Mouse (Mus musculus) frontal cortex, adult (tissue): ENCODE measurements around the gene Per1.

ENCODE experiments used
- ATAC-seq: cut with Nextera tagmentation; 2 replicates; pipeline ENCODE4 v1.9.2; 2017; ENCODE audit warnings: mild to moderate bottlenecking, moderate library complexity, mixed read lengths; ENCODE audit not compliant: low TSS enrichment

Per1 gene

GRCm38 (mm10) chr11:69099177-69099914, 4.3 kb downstream of the Per1 start:
- no peak for ATAC-seq

- peak; percentile 47 for ATAC-seq
These were observed 4.9 kb downstream of the Per1 start for GRCm38 (mm10) chr11:69099915-69100345.

DNA sequence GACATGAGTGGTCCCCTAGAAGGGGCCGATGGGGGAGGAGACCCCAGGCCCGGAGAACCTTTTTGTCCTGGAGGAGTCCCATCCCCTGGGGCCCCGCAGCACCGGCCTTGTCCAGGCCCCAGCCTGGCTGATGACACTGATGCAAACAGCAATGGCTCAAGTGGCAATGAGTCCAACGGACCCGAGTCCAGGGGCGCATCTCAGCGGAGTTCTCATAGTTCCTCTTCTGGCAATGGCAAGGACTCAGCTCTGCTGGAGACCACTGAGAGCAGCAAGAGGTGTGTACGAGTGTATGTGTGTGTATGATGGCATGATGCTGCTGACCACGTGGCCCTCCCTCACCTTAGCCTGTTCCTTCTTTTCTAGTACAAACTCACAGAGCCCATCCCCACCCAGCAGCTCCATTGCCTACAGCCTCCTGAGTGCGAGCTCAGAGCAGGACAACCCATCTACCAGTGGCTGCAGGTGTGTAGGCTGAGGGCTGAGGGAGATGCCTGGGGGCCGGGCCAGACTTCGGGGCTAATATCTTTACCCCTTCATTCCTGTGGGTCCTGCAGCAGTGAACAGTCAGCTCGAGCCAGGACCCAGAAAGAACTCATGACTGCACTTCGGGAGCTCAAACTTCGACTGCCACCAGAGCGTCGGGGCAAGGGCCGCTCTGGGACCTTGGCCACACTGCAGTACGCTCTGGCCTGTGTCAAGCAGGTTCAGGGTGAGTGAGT, 5.8 kb downstream of the Per1 start:
- ATAC-seq = no peak

- no peak for ATAC-seq
These were observed 6.8 kb downstream of the Per1 start for GRCm38 (mm10) chr11:69101604-69102402.

DNA sequence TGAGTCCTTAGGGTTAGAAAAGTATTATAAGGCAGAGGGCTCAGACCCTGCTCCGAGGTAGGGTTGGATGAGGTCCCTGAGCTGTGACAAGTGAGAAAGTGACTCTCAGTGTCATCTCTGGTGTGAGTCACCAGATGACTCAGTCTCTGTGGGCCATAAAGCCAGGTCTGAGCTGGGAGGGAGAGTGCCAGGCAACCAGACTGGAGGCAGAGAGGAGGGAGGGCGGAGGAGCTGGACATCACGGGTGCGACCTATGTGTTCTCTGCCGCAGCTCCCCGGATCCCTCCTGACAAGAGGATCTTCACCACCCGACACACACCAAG, 7.3 kb downstream of the Per1 start:
- no peak for ATAC-seq

DNA sequence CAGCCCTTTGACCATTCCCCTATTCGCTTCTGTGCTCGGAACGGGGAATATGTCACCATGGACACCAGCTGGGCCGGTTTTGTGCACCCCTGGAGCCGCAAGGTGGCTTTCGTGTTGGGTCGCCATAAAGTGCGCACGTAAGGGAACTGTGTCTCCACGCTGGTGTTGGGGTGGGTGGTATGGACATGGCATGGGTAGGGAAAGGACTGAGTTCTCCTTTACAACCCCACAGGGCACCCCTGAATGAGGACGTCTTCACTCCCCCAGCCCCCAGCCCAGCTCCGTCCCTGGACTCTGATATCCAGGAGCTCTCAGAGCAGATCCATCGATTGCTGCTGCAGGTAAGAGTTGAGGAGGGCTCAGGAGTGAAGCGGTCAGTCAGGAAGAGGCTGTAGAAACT, 8.1 kb downstream of the Per1 start:
- ATAC-seq = no peak

- ATAC-seq = no peak
These were observed 8.8 kb downstream of the Per1 start for GRCm38 (mm10) chr11:69103531-69104435.

DNA sequence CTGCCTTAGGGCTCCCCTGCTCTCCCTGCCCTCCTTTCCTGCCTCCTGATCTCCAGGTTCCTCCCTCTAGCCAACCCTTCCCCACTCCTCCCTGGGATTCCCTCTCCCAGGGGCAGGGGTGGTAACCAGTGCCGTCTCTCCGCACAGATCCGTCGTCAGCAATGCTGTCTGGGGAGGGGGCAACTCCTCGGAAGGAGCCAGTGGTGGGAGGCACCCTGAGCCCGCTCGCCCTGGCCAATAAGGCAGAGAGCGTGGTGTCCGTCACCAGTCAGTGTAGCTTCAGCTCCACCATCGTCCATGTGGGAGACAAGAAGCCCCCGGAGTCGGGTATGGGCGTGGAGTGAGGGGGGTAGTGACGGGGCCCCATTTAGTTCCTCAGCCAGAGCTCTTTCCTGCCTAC, 9.5 kb downstream of the Per1 start:
- no peak for ATAC-seq

DNA sequence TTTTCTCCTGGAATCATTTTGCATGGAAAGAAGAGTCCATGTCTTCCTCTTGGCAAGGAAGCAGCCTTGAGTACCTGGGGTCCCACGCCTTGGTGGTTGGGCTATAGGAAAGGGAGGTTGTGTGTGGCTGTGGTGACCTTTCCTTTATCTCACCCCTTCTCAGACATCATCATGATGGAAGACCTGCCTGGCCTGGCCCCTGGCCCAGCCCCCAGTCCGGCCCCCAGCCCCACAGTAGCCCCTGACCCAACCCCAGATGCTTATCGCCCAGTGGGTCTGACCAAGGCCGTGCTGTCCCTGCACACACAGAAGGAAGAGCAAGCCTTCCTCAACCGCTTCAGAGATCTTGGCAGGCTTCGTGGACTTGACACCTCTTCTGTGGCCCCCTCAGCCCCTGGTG, 10.2 kb downstream of the Per1 start:
- no peak for ATAC-seq

- no peak for ATAC-seq
These were observed 10.8 kb downstream of the Per1 start for GRCm38 (mm10) chr11:69105796-69106195.

- ATAC-seq = no peak
These were observed 11.3 kb downstream of the Per1 start for GRCm38 (mm10) chr11:69106299-69106698.

DNA sequence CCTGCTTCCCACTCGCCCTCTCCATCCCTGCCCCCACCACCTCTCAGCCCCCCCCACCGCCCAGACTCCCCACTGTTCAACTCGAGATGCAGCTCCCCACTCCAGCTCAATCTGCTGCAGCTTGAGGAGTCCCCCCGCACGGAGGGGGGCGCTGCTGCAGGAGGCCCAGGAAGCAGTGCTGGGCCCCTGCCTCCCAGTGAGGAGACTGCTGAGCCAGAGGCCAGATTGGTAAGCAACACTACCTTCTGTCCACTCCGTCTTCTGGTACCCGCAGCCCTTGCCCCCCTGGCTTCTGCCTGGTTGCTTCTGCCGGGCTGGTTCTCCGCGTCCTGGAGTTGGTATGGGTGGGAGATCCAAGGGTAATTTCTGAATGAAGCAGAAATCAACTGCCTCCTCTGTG, 11.8 kb downstream of the Per1 start:
- ATAC-seq = no peak

DNA sequence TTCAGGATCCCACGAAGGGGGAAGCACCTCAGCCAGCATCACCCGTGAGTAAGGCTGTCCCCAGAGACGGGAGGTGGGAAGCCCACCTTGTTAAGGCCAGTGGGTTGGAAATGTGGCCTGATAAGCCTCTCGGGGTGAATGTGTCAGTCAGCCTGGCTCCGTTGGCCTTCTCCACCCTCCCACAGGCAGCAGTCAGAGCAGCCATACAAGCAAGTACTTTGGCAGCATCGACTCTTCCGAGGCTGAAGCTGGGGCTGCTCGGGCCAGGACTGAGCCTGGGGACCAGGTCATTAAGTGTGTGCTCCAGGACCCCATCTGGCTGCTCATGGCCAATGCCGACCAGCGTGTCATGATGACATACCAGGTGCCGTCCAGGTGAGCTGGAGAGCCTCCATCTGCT, 12.7 kb downstream of the Per1 start:
- ATAC-seq = no peak

DNA sequence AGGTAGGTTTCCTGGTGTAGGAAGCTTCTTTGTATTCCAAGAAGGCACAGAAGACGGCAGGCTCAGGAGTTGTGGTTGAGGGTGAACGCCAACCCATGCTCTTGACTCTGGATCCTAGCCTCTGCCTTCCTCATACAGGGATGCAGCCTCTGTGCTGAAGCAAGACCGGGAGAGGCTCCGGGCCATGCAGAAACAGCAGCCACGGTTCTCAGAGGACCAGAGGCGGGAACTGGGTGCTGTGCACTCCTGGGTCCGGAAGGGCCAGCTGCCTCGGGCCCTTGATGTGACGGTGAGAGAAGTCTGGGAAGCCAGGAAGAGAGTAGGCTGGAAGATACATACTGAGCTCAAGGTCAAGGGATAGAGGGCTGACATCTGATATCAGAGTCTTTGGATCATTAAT, 13.2 kb downstream of the Per1 start:
- ATAC-seq = no peak

- no peak for ATAC-seq
These were observed 14.2 kb downstream of the Per1 start for GRCm38 (mm10) chr11:69109032-69109900.

DNA sequence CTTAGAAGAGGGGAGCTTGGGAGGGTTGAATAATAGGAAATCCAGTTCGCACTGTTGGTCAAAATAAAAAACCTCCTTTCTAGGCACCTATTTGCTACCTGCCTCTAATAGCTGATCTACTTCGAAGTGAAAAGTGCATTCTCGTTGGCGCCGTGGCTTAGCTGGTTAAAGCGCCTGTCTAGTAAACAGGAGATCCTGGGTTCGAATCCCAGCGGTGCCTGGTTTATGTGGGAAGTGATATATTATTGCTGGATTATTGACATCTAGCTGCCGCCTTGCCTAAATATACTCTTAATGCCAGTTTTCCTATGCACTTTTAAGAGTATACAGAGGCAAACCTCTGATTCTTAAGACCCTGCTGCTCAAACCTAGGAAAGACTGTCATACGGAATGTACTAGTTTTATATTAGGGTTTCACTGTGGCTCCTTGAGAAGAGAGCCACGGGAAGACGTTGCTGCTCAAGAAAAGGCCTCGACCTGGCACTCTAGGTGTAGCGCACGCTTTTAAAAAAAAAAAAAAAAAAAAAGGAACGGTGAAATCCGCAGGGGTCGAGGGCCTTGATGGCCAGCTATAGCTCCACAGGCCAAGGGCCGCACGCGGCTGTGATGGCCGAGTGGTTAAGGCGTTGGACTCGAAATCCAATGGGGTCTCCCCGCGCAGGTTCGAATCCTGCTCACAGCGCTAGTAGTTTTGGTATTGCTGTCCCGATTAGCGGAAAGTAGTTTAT, 15.5 kb downstream of the Per1 start:
- 0 out of 2 replicates have a peak, but pooled peaks have one; percentile 4 for ATAC-seq

GRCm38 (mm10) chr11:69111051-69111810, 16.2 kb downstream of the Per1 start:
- ATAC-seq = no peak; the same call in 1 of the 2 replicates

DNA sequence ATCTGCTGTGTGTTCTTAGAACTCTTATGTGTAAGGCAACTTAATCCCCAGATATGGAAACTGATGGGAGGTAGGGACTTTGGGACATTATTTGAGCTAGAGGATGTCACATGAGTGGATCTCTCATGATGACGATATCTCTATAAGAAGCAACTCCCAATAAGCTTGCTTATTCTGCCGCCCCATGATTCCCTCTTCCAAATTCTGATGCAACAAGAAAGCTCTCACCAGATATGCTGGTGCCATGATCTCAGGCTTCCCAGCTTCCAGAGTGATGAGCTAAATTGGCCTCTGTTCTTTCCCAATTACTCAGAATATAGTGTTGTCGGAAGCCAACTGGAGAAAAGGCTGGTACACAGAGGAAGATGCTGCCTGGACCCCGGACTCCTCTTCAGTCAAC, 16.8 kb downstream of the Per1 start:
- ATAC-seq = peak; percentile 78

GRCm38 (mm10) chr11:69114018-69114417, 19.0 kb downstream of the Per1 start:
- no peak for ATAC-seq
